Mouse (Mus musculus): Measurements from ENCODE around the gene Muc20. TPM values are rescaled to one million over a fixed set of nuclear protein-coding genes. Genes with fewer than 3 reads are reported as not detected.

The Muc20 gene
- polyA plus RNA-seq, 1 experiment = not detected

DNA sequence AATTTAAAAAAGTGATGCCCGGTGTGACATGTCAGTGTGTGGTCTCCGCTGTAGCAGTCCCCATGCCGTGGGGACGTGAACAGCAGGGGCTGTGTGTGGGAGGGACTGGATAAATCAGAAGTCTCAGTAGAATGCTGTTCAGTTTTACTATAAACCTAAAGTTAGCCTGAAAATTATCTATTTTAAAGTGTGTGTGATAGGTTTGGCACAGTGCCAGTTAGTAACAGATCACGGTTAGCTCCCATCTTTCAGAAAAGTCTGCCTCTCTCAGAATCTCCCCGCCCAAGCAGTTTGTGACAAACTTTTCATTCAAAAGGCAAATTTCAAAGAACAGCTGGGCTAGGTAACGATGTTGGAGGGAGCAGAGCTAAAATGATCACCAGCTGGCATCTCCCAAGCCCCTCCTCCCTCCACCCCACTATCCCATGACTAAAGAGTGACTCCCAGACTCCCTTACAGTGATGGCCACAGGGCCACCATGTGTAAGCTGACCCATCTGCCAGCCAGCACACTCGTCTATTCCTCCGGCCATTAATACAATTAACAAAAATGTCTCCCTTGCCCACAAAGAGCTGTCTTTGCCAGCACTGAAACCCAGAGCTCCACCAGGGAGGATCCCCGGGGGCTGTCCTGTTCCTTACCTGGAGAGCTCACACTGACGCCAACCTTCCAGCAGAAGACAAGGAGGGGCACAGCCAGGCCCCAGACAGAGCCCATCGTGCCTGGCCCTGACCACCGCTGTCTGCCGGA lies 384 bp downstream of the Muc20 start:
- DNase-seq (ENCODE audit: extremely low spot score in 1 of 2, low spot score in 1 of 2) = no peak

DNA sequence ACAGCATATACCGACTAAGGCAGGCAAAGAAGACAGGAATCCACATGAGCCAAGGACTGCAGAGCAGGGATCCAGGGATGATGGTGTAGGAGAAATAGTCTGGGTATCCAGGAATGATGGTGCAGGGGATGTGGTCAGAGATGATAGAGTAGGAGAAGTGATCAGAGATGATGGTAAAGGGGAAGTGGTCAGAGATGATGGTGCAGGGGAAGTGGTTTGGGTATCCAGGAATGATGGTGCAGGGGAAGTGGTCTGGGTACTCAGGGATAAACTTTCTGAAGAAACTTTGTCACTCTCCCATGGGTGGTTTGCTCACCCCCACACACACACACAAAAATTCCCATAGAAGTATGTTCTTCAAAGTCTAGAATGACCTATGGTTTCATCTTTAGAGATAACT lies 2.1 kb downstream of the Muc20 start:
- no peak for DNase-seq (ENCODE audit: extremely low spot score in 1 of 2, low spot score in 1 of 2)

DNA sequence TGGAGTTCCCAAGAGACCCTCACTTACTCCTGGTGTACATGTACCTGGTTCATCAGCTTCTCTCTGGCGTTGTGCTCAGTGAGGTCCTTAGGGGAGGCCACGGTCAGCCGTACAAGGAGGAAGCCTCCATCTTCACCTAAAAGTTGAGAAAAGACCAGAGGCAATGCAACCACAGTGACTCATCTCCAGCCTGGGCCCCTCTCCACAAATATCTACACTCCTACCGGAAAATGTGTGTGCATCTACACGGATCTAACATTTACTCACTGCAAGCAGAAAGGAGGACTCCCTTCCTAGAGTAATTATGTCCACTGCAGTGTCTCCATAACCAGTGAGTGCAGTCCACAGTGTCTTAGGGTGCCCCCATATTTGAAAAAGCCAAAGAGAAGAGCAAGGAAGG lies 7.2 kb downstream of the Muc20 start:
- no peak for DNase-seq (ENCODE audit: extremely low spot score in 1 of 2, low spot score in 1 of 2)

DNA sequence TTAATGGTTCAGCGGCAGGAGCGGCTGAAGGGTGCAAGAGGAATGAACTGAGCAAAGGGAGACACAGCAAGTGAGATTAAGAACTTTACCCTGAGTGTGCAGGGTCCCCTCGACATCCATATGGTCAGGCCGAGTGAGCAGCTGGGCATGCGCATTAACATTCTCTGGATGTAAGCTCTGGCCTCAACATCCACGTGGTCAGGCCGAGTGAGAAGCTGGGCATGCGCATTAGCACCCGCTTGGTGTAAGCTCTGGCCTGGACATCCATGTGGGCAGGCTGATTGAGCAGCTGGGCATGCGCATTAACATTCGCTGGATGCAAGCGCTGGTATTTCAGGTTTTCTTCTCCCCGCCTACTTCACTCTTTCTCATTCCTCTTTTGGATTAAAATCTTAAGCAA lies 12.4 kb downstream of the Muc20 start:
- DNase-seq (ENCODE audit: extremely low spot score in 1 of 2, low spot score in 1 of 2) = peak; percentile 19 to 42

DNA sequence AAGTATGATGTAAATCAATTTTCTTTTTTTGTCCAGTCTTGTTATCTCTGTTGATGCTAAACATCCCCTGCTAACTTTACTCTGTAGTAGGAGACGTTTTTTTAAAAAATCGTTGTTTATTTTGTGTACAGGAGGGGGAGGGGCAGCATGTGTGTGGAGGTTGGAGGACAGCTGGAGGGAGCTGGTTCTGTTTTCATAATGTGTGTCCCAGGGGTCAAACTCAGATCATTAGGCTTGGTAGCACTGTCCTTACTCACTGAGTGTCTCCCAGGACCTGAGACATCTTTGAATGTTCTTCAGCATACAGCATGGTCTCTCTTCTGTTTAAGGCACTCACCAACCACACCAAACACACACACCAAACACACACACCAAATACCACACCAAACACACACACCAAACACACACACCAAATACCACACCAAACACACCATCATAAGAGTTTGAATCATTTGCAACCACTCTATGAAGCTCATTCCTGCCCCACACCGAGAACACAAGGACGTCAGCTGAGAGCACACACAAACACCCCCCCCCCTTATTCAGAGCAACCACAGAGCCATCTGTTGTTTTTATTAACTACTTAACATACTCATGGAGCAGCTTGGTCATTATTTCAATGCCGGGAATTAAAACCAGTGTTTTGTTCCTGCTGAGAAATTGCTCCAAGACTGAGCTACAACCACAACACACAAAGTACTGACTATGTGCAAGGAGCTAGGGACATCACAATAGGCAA lies 13.7 kb downstream of the Muc20 start:
- no peak for DNase-seq (ENCODE audit: extremely low spot score in 1 of 2, low spot score in 1 of 2)

DNA sequence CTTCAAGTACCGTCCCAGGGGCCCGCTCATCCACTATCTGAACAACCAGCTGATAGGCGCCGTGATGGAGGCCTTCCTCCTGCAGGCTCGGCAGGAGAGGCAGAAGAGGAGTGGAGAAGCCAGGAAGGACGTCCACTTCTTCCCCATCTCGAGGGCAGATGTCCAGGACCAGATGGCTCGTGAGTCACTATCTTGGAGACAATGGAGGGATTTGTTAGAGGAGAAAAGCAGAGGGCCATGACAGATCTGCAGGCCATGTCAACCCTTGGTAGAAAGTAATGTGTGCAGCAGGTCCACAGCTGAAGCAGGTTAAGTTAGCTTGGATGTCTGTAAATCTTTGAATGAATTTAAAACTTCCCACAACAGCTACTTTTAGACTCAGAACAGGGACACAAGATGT lies 18.3 kb downstream of the Muc20 start:
- DNase-seq (ENCODE audit: extremely low spot score in 1 of 2, low spot score in 1 of 2) = no peak

DNA sequence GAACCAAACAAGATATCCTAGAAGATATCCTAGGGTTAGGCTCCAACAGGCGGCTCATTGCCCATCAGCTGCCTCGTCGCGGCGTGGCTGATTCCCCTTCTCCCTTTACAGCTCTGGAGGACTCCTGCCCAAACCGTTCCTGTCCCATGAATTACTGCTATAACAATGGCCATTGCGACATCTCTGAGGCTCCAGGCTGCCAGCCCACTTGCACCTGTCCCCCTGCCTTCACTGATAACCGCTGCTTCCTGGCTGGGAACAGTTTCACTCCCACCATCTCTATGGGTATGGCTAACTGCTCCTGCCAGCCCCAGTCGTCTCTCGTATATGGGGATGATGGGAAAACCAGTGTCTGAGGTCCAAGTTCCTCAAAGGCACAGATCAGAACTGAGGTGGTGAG lies 20.6 kb downstream of the Muc20 start:
- no peak for DNase-seq (ENCODE audit: extremely low spot score in 1 of 2, low spot score in 1 of 2)

DNA sequence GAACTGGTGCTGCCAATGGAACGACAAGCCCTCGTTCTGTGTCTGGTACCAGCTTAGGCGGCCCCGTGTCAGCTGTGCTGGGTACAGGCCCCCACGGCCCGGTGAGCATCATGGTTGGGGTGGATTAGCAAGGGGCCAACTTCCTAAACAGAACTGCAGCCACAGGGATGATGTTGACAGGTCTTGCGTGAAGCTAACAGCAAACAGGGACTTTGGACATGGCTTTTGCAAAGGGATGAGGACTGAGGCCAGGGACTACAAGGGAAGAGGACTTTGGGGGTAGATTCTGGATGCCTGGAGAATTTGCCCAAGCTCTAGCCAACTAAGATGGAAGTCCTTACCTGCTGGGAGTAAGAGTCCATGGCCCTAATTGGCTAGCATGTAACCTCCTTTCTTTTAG lies 30.3 kb downstream of the Muc20 start:
- no peak for DNase-seq (ENCODE audit: extremely low spot score in 1 of 2, low spot score in 1 of 2)

DNA sequence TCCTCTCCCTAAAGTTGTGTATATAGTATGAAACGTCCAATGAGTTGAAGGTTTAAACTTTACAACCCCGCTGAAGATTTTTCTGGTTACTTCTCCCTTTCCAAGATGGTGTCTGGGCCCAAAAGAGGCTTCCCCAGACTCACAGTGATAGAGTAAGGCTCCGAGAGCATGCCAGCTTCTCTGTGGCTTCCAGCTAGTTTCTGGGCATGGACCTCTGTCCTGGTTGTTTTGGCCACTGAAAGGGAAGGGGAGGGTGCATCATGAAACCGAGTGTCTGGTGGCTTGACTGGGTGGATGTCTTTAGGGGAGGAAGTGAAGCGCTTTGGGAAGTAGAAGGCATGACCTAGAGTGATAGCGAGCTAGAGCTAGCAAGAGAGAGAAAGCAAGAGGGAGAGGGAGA lies 32.3 kb downstream of the Muc20 start:
- no peak for DNase-seq (ENCODE audit: extremely low spot score in 1 of 2, low spot score in 1 of 2)

DNA sequence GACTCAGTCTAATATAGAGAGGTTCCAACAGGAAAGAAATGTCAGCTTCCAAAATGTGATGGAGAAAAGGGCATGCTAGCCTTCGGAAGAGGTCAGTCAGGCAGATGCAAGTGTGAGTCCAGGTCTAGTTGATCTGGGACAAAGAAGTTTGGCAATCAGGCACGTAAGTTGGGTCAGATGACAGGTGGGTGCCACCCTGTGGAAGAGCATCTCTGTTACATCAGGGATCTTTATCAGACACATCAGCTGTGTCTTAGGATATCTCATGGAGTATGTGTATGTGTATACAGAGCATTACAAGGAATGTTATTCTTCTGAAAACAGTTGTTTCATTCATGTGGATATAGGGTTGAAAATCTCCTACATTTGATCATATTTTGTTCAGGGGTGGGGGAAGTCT lies 32.7 kb downstream of the Muc20 start:
- DNase-seq (ENCODE audit: extremely low spot score in 1 of 2, low spot score in 1 of 2) = no peak

DNA sequence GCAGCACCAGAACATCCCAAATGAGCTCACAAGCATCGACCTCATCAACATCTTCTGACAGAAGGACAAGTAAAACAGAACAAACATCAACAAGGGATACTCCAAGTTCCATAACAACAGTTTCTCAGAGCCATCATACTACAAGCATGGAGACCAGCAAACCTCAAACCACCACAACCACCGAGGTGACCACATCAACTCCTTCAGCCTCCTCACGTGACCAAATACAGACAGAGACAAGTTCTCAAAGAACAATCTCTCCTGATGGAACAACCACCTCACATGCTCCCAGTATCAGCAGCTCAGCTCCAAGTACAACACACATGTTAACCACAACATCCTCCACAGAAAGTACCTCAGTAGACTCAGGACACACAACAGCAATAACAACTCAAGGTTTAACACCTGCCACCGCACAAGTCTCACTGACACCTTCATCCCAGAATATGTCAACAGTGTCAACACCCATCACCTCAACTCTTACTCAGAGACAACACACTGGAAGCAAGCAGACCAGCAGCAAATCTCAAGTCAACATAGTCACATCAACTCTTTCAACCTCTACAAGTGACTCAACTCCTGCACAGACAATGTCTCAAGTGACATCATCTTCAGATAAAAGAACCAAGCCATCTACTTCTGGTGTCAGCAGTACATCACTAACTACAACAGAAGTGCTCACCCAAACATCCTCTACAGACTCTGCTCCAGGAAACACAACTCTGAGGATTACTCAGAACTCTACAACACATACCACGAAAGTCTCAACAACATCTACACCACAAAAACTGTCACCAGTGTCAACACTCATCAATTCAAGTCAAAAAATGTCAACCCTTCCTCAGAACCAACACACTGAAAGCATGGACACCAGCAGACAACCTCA lies 46.8 kb downstream of the Muc20 start:
- DNase-seq (ENCODE audit: extremely low spot score in 1 of 2, low spot score in 1 of 2) = no peak

DNA sequence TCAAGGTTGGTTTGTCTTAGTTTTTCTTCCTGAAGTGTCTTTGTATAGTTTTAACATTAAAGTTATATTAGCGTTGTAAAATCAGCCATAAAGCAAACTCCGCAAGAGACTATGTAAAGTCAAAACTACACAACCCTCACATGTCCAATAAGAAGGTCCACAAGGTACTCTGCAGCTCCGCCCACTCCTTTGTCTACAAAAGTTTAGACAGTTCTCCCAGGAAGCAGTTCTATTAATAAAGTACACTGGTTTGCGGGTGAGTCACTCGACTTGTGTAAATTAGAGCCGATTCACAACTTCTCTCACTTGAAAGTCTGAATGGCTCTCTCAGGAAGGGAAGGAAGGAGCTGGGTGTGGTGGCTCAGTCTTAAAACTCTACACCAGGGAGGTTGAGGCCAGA lies 51.4 kb downstream of the Muc20 start:
- peak in 1 of 2 experiments; percentile 19 for DNase-seq (ENCODE audit: extremely low spot score in 1 of 2, low spot score in 1 of 2)

DNA sequence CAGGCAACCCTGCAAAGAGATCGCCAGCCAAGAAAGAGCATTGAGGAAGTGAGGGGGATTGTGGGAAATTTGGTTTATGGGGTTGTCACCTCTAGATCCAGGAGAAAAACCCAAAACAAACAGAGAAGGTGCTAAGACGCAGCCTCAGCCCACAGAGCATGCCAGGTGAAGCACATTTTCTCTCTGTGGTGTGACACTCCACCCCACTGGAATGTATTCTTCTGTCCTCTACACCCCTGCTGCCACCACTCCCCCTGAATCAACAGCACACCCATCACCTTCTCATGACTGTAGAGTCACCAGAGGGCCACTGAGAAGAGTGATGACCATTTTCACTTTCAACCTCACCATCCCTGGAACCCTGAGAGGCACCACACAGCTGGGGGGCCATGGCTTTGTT lies 54.5 kb downstream of the Muc20 start:
- DNase-seq (ENCODE audit: extremely low spot score in 1 of 2, low spot score in 1 of 2) = no peak

DNA sequence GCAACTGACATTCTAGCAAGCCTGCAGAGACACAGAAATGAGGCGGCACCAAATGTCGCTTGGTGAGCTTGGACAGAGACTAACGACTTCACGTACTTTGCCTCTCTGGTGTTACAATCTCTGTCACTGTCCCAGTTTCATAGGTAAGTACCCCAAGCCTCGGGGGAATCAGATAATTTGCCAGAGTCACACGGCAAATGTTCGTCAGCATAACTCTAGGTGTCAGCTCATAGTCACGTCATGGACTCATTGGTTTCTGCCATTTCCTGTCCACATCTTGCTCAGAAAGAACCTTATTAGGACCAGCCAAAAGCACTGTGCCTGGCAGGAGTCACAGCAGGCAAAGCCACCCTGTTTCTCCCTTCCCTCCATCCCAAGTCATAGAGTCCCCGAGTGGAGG lies 55.9 kb downstream of the Muc20 start:
- no peak for DNase-seq (ENCODE audit: extremely low spot score in 1 of 2, low spot score in 1 of 2)

DNA sequence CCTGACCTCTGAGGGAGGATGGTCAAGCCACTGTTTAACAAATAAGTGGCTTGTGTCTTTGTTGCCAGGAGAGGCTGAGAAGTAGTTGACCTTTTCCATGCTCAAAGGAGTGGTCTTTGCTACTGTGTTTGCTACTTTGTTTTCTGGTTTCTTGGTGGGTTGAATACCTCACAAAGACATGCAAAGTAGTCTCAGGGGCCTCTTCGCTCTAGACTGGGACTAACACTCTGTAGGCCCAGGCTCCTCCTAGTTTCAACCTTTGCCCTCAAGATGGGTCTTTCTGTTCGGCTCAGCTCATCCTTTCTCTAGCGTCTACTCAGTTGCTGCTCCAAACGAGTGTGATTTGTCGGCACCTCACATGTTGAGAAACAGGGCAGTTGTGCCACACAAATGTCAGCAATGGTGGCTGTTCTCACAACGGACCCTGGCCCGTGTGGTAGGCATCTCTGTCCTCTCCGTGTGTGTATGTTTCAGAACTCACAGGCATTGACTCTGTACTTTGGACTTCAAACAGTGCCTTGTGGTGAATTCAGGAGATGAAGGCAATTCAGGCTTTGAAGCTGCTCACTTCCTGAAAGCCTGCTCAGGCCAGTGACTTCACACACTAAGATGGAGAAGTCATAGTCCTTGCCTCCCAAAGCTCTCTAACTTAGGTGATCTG lies 57.1 kb downstream of the Muc20 start:
- DNase-seq (ENCODE audit: extremely low spot score in 1 of 2, low spot score in 1 of 2) = no peak

DNA sequence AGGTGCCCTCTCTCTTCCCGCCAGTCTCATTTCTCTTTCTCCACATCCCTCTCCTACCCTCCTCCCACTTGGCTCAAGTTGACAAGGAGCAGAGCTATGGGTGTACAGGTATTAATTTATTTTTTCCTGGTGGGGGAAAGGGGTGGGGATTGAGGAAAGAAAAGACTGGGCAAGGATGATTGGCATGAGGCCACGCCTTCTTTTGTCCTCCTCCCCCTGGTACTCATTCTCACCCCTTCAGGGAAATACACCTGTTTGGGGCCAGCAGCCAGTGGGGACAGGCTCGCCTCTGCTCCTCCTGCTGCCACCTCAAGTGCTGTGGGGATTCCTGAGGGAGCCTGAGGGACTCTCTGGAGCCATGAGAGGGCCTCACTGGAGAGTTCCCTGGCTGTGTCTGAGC lies 61.2 kb downstream of the Muc20 start:
- no peak for DNase-seq (ENCODE audit: extremely low spot score in 1 of 2, low spot score in 1 of 2)

DNA sequence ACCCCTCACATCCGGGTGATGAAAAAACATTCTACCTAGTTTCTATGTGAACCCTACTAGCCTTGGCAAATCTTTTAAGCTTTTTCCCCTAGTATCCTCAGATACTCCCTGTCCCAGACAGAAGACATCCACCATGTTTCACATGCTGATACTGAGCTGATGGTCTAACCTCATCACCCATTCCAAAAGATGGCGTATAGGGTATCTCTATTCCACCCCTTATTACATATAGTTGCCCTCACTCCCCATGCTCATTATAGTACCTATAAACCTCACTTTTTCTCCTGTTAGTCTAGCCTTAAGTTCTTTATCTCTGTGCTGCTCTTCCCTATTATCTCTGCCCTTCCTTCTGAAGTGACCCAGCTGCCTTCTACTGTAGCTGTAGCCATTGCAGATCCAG lies 61.6 kb downstream of the Muc20 start, which contains the start of gene Muc4:
Muc4 (plus strand) TSS at position 301 of the 400 bp plus-strand sequence.
- DNase-seq (ENCODE audit: extremely low spot score in 1 of 2, low spot score in 1 of 2) = no peak

DNA sequence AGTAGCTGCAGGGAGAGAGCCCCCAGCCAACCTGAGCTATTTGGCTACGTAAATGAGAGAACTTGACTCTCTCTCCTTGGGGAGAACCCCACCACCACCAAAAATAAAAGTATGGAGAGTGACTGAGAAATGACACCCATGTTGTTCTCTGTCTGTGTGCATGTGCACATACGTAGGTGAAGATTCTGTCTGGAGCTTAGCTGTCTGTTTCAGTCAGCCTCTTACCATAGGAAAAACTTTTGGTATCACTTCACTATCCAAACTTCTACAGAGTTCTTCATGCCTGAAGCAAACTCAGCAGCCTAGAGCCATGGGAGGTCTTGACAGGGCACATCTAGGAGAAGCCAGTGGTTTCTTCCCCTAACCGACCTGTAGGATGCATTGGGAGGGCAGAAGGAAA lies 64.0 kb downstream of the Muc20 start:
- no peak for DNase-seq (ENCODE audit: extremely low spot score in 1 of 2, low spot score in 1 of 2)

DNA sequence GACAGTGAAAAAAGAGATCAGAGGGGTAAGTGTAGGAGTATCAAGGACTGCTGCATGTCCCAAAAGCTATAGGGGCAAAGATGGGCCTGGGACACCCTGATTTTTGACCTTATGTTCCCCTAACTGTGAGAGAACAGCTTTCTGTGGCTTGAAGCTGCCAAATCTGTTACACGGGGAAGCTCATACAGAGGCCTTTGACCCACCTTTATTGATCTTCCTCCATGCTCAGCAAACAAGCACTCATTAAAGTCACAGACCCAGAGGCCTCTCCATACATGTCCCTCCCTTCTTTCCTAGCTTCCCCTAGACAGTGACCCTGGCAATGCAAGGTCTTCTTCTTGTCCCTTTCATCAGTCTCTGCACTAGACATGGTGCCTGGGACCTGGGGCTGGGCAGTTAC lies 68.5 kb downstream of the Muc20 start:
- no peak for DNase-seq (ENCODE audit: extremely low spot score in 1 of 2, low spot score in 1 of 2)

DNA sequence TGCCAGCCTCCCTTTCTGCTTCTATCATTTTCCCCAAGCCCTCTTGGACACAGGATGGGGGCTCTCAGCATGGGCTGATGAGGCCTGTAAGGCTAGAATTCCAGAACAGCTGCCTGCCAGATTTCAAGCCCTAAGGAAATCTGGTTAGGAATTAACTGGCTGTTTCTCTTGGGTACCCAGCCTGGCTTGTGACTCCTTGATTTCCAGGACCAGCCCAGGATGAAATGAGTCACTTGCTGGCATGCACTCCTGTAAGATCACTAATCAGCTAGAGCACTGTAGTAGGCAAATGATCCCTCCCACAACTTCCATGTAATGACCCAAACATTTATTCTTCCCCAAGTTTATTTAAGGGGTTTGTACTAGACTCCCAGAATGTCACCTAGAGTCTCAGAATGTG lies 69.0 kb downstream of the Muc20 start:
- DNase-seq (ENCODE audit: extremely low spot score in 1 of 2, low spot score in 1 of 2) = no peak

Measured in frontal cortex, adult 2 months (tissue).